Mouse (Mus musculus): Measurements from ENCODE around the gene Zer1.

Zer1 gene

DNA sequence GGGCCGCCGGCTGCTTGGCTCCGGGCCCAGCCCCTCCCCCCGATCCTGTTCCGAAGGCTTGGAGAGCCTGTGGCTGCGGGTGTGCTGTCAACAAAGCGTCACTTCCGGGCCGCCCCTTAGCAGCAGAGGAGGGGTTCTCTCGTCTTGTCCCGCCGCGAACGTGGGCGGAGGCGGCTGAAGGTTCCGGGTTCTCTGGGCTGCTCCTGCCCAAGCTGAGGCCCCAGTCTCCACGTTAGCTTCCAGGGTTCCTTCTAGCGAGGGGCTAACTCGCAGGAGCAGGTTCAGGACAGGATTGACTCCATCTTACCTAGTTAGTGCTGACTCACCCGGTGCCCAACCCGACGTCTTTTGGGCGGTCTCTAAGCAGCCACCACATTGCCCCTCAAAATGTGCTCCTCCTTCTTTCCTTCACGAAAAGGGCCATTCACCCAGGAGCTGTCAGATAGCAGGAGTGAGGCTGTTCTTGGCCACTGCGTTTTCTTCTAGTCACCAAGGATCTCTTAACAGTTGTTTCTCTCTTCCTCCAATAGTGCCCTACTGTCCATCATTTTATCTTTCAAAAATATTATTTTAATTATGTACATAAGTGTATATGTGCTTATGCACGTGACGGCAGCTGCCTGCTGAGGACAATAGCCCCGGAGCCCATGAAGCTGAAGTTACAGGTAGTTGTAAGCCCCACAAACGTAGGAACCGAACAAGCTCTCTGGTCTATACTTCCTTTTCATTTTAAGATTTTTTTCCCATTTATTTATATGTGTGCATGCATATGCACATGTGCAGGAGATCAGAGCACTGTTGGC is at the start of gene Zer1:
Gene Zer1 (minus strand): TSS at position 114 of the 803 bp plus-strand sequence.
- WGBS: 5% methylated on average over 31 of the region's 31 CpGs

DNA sequence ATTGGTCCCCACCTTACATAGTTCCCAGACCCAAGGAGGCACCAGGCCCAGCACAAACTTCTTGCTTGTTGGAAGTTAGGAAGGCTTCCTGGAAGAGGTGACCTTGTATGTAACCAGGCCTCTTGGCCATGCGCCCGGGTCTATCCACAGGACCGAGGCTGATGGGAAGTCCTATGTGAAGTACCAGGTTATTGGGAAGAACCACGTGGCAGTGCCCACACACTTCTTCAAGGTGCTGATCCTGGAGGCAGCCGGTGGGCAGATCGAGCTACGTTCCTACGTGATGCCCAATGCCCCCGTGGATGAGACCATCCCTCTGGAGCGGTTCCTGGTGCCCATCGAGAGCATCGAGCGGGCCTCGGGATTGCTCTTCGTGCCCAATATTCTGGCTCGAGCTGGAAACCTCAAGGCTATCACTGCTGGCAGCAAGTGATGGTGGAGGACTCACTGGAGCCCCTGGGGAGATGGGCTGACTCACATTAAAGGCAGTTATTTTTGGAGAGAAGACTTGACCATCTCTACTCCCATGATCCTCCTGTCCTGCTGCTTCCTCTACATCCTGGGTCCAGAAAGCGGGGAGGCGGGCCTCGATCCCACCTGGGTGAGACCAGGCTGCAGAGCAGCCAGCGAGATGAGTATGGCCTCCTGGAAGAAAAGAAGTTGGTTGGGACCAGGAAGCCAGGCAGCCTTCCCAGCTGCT is 49.3 kb upstream of the Zer1 start:
- 93% methylated on average over 20 of the region's 20 CpGs for WGBS

- WGBS: 2% methylated on average over 19 of the region's 19 CpGs
These were observed 47.6 kb upstream of the Zer1 start for GRCm38 (mm10) chr2:30171997-30172382.

DNA sequence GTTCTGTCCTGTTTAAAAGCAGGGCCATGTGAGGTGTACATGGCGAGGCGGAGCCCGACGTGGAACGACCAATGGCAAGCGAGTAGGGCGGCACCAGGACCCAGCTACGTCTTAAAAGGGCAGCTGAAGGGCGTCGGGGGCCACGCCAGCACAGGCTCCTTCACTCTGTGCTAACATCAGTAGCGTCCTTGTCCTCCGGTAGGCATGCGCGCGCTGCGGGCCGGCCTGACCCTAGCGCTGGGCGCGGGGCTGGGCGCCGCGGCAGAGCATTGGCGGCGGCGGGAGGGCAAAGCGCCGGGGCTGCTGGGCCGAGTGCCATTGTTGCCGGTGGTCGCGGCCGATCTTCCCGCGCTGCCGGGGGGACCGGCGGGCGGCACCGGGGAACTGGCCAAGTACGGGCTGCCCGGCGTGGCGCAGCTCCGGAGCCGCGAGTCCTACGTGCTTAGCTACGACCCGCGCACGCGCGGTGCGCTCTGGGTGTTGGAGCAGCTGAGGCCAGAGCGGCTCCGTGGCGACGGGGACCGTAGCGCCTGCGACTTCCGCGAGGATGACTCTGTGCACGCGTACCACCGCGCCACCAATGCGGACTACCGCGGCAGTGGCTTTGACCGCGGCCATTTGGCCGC is 47.1 kb upstream of the Zer1 start, which contains the start of gene Endog:
Gene Endog (plus strand): TSS at position 123 of the 626 bp plus-strand sequence.
- under 1% methylated on average over 75 of the region's 75 CpGs for WGBS

- 58% methylated on average over 4 of the region's 4 CpGs for WGBS
These were observed 42.3 kb upstream of the Zer1 start for GRCm38 (mm10) chr2:30166677-30167076.

DNA sequence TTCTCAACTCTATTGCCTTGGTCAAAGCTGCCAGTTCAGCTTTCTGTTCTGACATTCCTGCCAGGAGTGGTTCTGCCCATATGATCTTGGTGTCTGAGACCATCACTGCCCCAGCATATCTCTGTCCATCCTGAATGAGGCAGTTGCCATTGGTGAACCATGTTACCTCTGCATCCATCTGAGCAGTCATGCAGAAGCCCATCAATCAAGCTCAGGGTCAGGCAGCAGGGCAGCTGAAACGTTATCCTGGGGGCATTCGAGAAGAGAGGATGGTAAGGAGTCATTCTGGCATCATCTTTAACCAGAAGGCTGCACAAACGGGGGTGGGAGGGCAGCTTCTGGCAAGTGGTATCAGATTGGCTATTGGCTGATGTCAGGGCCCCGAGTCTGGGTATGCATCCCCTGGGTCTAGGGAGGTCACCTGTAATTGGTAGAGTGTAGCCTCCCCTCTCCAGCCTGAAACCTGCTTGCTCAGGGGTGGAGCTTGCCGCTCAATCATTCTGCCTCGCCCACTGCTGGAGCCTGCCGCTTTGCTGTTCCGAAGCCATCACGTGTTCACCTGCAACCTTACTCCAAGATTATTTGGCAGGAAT is 40.1 kb upstream of the Zer1 start:
- 73% methylated on average over 9 of the region's 9 CpGs for WGBS

- 89% methylated on average over 9 of the region's 10 CpGs for WGBS
These were observed 35.5 kb upstream of the Zer1 start for GRCm38 (mm10) chr2:30159871-30160270.

- WGBS: 53% methylated on average over 8 of the region's 8 CpGs
These were observed 28.2 kb upstream of the Zer1 start for GRCm38 (mm10) chr2:30152616-30153015.

DNA sequence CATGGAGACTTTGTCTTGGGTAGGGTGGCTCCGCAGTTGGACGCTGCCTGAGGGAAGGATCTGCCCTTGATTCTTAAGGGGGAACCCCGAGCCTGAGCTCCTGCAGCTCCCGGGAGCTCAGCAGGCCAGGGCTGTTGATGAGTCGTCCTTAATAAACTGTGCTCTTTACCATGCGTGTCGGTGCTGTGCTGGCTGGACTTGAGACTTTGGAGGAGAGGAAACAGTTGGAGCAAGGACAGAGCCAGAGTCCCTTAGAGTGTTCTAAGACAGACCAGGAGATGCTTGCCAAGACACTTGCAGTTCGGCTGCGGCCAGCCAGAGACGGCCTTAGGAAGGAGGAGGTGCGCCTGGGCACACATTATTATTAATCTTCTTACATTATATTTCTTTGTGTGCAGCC is 27.5 kb upstream of the Zer1 start:
- WGBS: 75% methylated on average over 11 of the region's 11 CpGs

- 78% methylated on average over 4 of the region's 4 CpGs for WGBS
These were observed 23.1 kb upstream of the Zer1 start for GRCm38 (mm10) chr2:30147466-30147865.

DNA sequence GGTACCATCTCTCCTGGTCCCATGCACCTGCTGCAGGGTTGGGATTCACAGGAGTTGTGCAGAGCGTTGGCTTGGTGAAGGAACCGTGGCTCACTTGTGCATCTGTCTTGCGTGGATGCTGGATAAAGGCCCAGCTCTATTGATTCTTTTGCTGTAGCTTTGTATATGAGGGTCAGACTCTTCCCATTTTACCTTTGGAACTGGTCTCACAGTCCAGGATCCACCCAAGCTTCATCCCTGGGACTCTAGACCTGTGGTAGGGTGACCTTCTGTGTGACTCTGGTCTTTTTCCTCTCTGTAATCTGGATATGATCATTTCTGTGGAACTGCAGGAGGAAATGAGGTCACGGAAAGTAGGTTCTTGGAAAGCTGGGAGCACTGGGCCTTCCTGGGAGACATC is 20.1 kb upstream of the Zer1 start:
- 85% methylated on average over 4 of the region's 4 CpGs for WGBS

GRCm38 (mm10) chr2:30140021-30140420 is 15.6 kb upstream of the Zer1 start:
- 76% methylated on average over 4 of the region's 4 CpGs for WGBS

GRCm38 (mm10) chr2:30136458-30136857 is 12.1 kb upstream of the Zer1 start:
- 84% methylated on average over 10 of the region's 10 CpGs for WGBS

DNA sequence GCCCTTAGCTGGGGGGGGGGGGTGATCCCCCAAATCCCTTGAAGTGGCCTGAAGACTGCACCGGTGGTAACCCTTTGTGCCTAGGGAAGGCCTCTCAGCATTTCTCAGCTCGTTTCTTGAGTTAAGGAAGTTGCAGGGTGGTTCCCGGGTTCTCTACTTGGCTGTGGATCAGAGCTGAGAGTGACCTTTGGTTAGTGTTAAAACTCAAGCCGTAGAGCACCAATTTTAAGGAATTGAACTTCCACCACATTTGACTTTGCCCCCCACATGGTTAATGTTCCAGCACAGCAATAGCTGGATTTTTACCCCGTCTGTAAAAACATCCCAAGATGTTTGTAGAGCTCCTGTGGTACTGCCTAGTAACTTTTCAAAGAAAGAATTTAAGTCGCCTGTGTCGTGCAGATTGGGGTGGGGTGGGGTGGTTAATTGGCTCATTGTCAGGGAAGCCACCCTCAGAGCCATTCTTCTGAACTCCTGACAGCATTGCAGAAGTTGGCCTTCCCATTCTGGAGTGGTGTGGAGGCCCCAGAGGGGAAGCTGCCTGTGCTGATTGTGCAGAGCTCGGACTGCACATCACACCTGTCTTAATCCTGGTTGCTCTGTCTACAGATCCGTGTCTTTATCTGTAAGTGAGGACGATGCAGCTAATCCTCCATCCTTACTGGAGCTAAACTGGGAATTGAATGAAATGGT is 10.7 kb upstream of the Zer1 start:
- WGBS: 37% methylated on average over 10 of the region's 10 CpGs

DNA sequence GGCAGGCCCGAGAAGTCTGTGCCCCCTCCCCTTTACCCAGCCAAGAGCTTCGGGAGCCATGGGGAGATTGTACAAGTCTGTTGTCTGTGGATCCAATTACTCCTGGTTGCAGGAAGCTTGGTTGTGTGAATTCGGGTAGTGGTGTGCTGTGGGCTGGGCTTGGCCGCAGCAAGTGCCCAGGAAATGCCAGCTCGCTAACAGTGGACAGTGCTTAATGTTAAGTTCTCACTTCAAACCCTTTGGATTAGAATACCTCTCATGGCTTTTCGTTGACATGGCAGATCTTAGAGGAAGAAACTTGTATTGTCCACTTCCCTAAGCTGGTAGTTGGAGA is 10.0 kb upstream of the Zer1 start:
- 5% methylated on average over 6 of the region's 6 CpGs for WGBS

DNA sequence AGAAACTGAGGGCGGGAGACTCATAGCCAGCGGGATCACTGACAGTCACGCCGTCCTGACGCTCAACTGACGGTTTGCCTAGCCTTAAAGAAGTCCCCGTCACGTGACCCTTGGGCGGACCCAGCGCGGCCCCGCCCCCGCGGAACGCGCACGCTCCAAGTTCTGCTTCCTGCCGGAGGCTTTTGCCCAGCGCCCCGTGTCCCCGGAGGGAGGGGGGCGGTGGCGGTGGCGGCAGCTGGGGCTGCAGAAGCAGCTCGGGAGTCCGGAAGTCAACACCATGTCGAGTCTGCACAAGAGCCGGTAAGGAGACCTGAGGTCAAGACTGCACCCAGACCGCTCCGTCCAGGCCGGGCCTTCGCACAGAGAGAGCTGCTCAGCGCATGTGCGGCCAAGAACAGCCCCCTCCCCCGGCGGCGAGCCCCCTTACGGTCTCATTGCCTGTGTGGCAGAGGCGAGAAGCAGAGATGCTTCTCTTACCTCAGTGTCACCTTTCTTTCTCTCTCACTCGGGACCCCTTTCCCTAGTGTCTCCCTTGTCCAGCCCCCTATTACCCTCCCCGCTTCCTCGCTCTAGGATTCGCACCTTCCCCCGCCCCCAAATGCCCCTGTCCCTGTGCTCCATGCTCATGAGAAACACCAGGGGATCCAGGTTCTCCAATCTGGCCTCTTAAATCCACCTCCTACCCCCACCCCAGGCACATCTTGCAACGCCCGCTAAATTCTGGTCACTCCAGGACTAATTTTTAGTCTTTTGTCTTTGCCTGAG is 9.4 kb upstream of the Zer1 start, which contains the start of gene Tbc1d13:
Gene Tbc1d13 (plus strand): TSS at position 134 of the 765 bp plus-strand sequence.
- WGBS: under 1% methylated on average over 46 of the region's 46 CpGs

DNA sequence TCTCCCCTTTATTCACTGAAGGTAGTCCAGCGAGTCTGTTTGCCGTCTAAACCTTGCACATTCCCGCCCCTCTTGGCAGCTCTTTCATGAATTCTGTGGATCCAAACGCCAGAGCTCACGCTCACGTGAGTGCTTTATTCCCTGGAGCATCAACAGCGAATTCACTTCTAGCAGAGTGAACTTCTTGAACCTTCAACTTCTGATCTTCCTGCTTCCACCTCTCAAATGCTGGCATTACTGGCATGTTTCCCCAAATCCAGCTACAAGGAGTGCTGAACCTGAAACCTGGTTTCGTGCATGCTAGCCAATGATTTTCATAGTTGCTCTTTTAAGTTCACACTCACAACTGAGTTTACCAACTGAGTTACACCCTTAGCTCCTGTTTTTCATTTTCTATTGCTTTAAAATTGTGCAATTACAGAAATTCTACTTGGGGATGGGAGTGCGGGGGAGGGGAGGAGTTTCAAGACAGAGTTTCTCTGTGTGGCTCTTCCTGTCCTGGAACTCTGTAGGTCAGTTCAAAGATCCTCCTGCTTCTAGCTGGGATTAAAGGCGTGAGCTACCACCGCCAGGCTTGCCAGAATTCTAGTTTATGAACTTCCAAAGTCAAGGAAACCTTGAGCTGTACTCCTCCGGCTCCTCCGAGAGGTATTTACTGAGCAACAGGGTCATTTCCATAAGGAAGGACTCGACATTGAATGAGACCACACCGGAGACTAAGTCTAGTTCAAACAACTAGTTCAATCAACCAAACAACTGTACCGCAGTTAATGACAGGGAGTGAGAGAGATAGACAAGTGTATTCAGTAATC is 8.6 kb upstream of the Zer1 start:
- WGBS: 12% methylated on average over 16 of the region's 16 CpGs

GRCm38 (mm10) chr2:30131240-30131639 is 6.9 kb upstream of the Zer1 start:
- 51% methylated on average over 5 of the region's 5 CpGs for WGBS

GRCm38 (mm10) chr2:30130156-30130555 is 5.8 kb upstream of the Zer1 start:
- 85% methylated on average over 4 of the region's 4 CpGs for WGBS

- 30% methylated on average over 2 of the region's 2 CpGs for WGBS
These were observed 4.4 kb upstream of the Zer1 start for GRCm38 (mm10) chr2:30128789-30129188.

All from cerebral cortex, adult 2 months (tissue).